Mouse (Mus musculus): ENCODE measurements around the gene Apaf1. TPM values are rescaled to one million over a fixed set of nuclear protein-coding genes. Genes with fewer than 3 reads are reported as not detected.

Apaf1 gene
- total and polyA plus RNA-seq, 2 experiments from 2014 or later = 5.1 to 21.8 TPM

- 51% methylated on average over 14 of the region's 14 CpGs for WGBS
- no peak overlapping the region for H3K4me2 ChIP-seq (ENCODE audit: low read depth, low read length)
- H3K27me3 ChIP-seq (ENCODE audit: control insufficient read depth, insufficient read depth, low read length) = peaks cover 53% of the 10 kb centered on the region
- no peak overlapping the region for H3K27ac ChIP-seq (ENCODE audit: low read depth)
- TF ChIP-seq CTCF (IDR thresholded peaks at IDR 0.05; ENCODE audit: low read depth) (no peak), EP300 (IDR thresholded peaks at IDR 0.05; ENCODE audit: low read depth) (no peak)
- no peak overlapping the region for H3K4me3 ChIP-seq (ENCODE audit: low read depth, low read length)
- no peak for ATAC-seq (ENCODE audit: insufficient read depth, low read depth)
- H3K4me1 ChIP-seq (ENCODE audit: control insufficient read depth, insufficient read depth) = peaks cover 6% of the 10 kb centered on the region; the same call in 1 of the 2 replicates
- no peaks in the 10 kb centered on the region for H3K9me3 ChIP-seq (replicated peaks; ENCODE audit: control insufficient read depth, low read length)
- H3K9ac ChIP-seq (replicated peaks; ENCODE audit: low read depth, low read length) = no peak overlapping the region
- DNase-seq (ENCODE audit: low spot score) = no peak
- H3K36me3 ChIP-seq (replicated peaks; ENCODE audit: control insufficient read depth, insufficient read depth, low read length) = no peaks in the 10 kb centered on the region
Measured at GRCm38 (mm10) chr10:90965671-90966315, 116.8 kb downstream of the Apaf1 start.

GRCm38 (mm10) chr10:90964511-90964910 is 118.1 kb downstream of the Apaf1 start:
- Histone ChIP-seq H3K27ac (ENCODE audit: low read depth) (no peak overlapping the region), H3K9me3 (replicated peaks; ENCODE audit: control insufficient read depth, low read length) (no peaks in the 10 kb centered on the region), H3K27me3 (ENCODE audit: control insufficient read depth, insufficient read depth, low read length) (peaks cover 45% of the 10 kb centered on the region), H3K9ac (replicated peaks; ENCODE audit: low read depth, low read length) (no peak overlapping the region), H3K4me1 (ENCODE audit: control insufficient read depth, insufficient read depth) (no peaks in the 10 kb centered on the region; the same call in 1 of the 2 replicates), H3K4me2 (ENCODE audit: low read depth, low read length) (no peak overlapping the region), H3K36me3 (replicated peaks; ENCODE audit: control insufficient read depth, insufficient read depth, low read length) (no peaks in the 10 kb centered on the region), H3K4me3 (ENCODE audit: low read depth, low read length) (no peak overlapping the region)
- TF ChIP-seq EP300 (IDR thresholded peaks at IDR 0.05; ENCODE audit: low read depth) = no peak
- no peak for TF ChIP-seq CTCF (IDR thresholded peaks at IDR 0.05; ENCODE audit: low read depth)
- 21% methylated on average over 9 of the region's 9 CpGs for WGBS
- ATAC-seq (ENCODE audit: insufficient read depth, low read depth) = no peak
- DNase-seq (ENCODE audit: low spot score) = no peak

GRCm38 (mm10) chr10:90960374-90960773 is 122.2 kb downstream of the Apaf1 start:
- Histone ChIP-seq H3K36me3 (replicated peaks; ENCODE audit: control insufficient read depth, insufficient read depth, low read length) (no peaks in the 10 kb centered on the region), H3K4me1 (ENCODE audit: control insufficient read depth, insufficient read depth) (no peaks in the 10 kb centered on the region), H3K27ac (ENCODE audit: low read depth) (no peak overlapping the region), H3K27me3 (ENCODE audit: control insufficient read depth, insufficient read depth, low read length) (peaks cover 6% of the 10 kb centered on the region), H3K4me3 (ENCODE audit: low read depth, low read length) (no peak overlapping the region), H3K9ac (replicated peaks; ENCODE audit: low read depth, low read length) (no peak overlapping the region), H3K9me3 (replicated peaks; ENCODE audit: control insufficient read depth, low read length) (no peaks in the 10 kb centered on the region), H3K4me2 (ENCODE audit: low read depth, low read length) (no peak overlapping the region)
- ATAC-seq (ENCODE audit: insufficient read depth, low read depth) (no peak), DNase-seq (ENCODE audit: low spot score) (no peak)
- TF ChIP-seq EP300 (IDR thresholded peaks at IDR 0.05; ENCODE audit: low read depth) (no peak), CTCF (IDR thresholded peaks at IDR 0.05; ENCODE audit: low read depth) (no peak)
- 69% methylated on average over 7 of the region's 7 CpGs for WGBS

GRCm38 (mm10) chr10:90953821-90954220 is 128.7 kb downstream of the Apaf1 start:
- no peaks in the 10 kb centered on the region for H3K9me3 ChIP-seq (replicated peaks; ENCODE audit: control insufficient read depth, low read length)
- H3K4me2 ChIP-seq (ENCODE audit: low read depth, low read length) = no peak overlapping the region
- ATAC-seq (ENCODE audit: insufficient read depth, low read depth) (no peak), DNase-seq (ENCODE audit: low spot score) (no peak)
- no peaks in the 10 kb centered on the region for H3K4me1 ChIP-seq (ENCODE audit: control insufficient read depth, insufficient read depth)
- no peak overlapping the region for H3K27ac ChIP-seq (ENCODE audit: low read depth)
- no peak overlapping the region for H3K4me3 ChIP-seq (ENCODE audit: low read depth, low read length)
- TF ChIP-seq EP300 (IDR thresholded peaks at IDR 0.05; ENCODE audit: low read depth) (no peak), CTCF (IDR thresholded peaks at IDR 0.05; ENCODE audit: low read depth) (no peak)
- no peaks in the 10 kb centered on the region for H3K27me3 ChIP-seq (ENCODE audit: control insufficient read depth, insufficient read depth, low read length)
- H3K36me3 ChIP-seq (replicated peaks; ENCODE audit: control insufficient read depth, insufficient read depth, low read length) = no peaks in the 10 kb centered on the region
- H3K9ac ChIP-seq (replicated peaks; ENCODE audit: low read depth, low read length) = no peak overlapping the region
- WGBS = 61% methylated on average over 6 of the region's 6 CpGs

GRCm38 (mm10) chr10:90953103-90953709 is 129.4 kb downstream of the Apaf1 start:
- Histone ChIP-seq H3K9me3 (replicated peaks; ENCODE audit: control insufficient read depth, low read length) (no peaks in the 10 kb centered on the region), H3K27ac (ENCODE audit: low read depth) (no peak overlapping the region), H3K4me1 (ENCODE audit: control insufficient read depth, insufficient read depth) (no peaks in the 10 kb centered on the region), H3K4me2 (ENCODE audit: low read depth, low read length) (no peak overlapping the region), H3K4me3 (ENCODE audit: low read depth, low read length) (no peak overlapping the region), H3K36me3 (replicated peaks; ENCODE audit: control insufficient read depth, insufficient read depth, low read length) (no peaks in the 10 kb centered on the region), H3K9ac (replicated peaks; ENCODE audit: low read depth, low read length) (no peak overlapping the region), H3K27me3 (ENCODE audit: control insufficient read depth, insufficient read depth, low read length) (no peaks in the 10 kb centered on the region)
- no peak for DNase-seq (ENCODE audit: low spot score)
- TF ChIP-seq EP300 (IDR thresholded peaks at IDR 0.05; ENCODE audit: low read depth) = no peak
- no peak for TF ChIP-seq CTCF (IDR thresholded peaks at IDR 0.05; ENCODE audit: low read depth)
- 78% methylated on average over 15 of the region's 15 CpGs for WGBS
- ATAC-seq (ENCODE audit: insufficient read depth, low read depth) = no peak

All from heart, postnatal 0 days (tissue).